Mouse (Mus musculus): Measurements from ENCODE around the gene Wnt5a.

Gene Wnt5a

DNA sequence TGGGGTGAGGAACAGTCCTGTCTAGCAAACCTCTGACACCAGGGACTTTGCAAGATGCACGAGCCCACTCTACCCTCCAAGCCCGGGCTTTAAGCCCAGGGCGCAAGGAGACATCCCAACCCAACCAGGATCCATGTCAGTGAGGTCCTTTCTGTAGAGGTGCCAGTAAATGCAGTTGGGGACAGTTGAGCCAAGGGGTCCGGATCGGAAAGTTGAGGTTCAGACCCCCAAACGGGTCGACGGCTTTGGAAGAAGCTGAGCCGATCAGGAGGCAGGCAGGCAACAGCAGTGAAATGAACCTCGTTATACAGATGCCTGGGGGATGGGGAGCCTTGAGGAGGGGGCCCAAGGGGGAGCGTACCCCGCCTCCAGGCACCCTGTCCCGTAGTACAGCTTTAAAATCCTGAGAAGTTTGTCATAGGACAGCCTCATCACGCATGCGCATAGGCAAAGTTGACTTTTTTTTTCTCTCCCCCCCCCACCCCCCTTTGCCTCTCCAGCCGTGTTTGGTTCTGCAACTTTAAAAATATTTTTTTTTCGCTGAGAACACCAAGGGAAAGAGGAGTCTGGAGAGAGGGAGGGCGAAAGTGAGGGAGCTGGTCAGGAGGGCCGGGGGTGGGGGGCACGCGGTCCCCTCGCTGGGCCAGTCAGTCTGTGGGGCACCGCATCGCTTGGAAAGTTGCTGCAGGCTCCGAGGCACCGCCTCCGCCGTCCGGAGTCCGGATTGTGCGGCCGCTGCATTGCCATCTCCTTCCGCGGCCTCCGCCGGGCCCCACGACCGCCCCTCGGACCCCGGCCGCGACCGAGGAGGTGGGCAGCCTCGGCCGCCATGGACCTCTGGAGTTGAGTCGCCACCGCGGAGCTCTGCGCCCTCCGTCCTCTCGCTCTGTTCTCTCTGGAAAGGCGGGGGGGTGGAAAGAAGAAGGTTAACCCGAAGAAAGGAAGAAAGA is at the start of gene Wnt5a:
TSS of gene Wnt5a (plus strand) at position 650 of the 950 bp plus-strand sequence.
- peak; percentile 73 for DNase-seq (ENCODE audit: low spot score)

DNA sequence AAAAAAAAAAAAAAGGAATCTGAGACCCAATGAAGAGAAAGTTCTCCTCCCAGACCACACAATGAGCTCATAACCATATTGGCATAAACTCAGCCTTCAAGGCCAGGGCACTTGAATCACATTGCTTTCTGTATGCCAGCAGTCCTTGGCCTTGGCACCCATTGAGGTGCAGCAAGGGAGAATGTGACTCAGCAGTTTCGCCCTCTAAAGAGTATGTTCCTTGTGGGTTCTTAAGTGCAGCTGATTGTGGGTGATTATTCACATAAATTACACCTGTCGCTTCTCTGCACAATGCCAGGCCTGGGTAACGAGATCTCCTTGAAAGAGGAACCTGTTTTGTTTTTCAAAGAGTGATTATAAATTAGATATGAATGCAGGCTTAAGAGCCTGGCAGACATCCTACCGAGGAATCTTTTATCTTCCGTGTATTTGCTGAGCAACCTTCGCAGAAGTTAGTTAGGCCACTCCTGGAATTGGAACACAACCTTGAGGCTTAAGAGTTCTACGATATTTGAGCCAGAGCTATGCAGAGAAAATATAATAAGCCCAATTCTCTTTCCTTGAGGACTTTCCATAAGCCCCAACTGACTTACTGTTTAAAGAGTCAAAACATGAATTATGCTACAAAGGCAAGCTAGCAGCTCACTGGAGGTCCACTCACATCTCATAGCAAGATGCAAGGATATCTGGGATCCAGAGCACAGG is 48.0 kb upstream of the Wnt5a start:
- DNase-seq (ENCODE audit: low spot score) = no peak

DNA sequence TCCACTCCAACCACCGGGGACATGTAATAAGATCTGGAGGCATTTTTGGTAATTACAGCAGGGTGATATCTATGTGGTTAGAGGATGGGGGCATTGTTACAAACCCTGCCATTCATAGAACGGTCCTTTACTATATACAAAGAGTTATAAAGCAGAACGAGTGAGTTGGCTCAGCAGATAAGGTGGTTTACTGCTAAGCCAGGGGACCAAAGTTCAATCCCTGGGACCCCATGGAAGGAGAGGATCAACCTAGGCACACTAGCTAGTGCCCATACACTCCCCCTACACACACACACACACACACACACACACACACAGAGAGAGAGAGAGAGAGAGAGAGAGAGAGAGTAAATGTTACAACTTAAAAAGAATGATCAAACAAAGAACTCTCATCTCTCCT is 47.1 kb upstream of the Wnt5a start:
- DNase-seq (ENCODE audit: low spot score) = no peak

DNA sequence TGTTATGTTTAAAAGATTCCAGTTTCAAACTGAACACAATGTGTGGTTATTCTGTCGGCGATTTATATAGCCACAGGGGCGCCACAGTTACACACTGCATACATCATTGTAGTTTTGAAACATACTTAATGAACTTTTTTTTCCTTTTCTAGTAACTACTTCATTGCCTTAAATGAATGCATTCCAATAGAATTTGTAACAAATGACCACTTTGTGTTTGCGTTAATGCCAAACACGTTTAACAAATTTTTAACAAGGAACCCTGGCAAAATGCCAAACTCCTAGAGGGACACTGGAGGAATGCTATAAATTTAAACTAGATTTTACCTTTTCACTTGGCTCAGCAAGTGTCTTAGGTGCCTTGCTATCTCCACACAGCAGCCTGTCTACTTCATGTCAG is 36.6 kb upstream of the Wnt5a start:
- no peak for DNase-seq (ENCODE audit: low spot score)

DNA sequence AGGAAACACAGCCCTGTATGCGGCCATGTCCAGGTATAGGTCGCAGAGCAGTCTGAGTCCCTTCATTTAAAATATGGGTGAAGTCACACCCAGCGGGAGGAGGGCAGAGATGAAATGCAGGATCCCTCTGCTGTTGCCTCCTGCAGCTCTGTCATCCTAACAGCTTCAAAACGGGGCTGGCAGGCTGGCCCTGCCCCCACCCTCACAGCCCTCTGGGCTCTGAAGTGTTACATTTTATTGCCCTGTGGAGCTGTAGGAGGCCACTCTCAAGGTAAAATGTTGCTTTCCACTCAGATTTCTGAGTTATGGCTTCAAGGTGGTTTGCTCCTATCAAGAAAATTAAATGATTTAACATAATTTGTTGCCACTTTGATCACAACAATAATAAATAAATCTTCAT is 34.9 kb upstream of the Wnt5a start:
- DNase-seq (ENCODE audit: low spot score) = peak; percentile 62

DNA sequence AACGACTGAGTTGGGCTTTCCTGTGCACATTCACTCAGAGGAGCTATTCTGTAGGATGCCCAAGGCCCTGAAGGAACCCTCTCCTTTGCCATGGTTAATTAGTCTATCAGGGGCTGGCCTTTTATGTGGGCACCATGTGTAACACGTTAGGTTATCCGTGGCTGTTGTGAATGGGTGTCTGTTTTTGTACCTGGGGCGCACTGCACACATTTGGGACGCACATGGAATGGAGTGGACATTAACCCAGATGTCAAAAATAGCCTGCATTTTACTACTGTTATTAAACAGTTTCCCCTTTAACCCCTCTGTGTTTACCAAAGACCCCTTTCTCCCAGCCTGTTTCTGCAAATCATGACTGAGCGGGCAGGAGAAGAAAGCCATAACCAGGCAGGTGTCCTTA is 34.3 kb upstream of the Wnt5a start:
- no peak for DNase-seq (ENCODE audit: low spot score)

DNA sequence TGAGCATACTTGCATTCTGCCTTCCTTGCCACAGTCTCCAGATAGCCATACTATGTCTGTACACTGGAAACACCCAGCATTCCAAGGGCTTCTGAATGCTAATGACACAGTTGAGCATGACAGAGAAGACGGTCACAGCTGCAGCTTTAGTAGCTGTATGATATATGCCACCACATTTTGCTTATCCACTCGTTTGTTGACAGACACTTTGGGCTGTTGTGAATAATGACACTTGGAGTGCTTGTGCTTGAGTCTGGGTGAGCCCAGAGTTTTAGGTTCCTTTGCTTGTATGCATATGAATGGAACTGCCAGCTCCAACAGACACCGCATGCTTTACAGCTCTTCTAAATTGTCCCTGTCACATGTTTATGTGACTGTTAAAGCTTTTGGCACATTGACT is 29.5 kb upstream of the Wnt5a start:
- DNase-seq (ENCODE audit: low spot score) = no peak

DNA sequence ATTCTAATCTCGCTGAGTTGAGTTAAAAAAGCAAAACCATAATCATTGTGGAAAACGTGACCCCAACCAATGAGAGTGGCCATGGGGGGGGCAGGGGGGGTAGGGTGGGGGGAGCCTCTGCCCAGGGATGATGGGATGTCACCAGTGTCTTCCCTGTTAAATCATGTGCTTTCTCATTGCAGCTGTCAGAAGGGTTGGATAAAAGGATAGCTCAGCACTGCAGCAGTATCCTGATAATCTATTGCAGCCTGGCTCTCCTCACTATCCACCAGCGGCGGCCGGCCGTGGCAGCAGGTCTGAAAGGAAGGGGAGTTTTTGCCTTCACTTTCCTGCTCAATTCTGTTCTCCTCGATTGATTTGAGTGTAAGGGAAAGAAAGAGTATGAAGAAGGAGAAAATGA is 29.1 kb upstream of the Wnt5a start:
- no peak for DNase-seq (ENCODE audit: low spot score)

DNA sequence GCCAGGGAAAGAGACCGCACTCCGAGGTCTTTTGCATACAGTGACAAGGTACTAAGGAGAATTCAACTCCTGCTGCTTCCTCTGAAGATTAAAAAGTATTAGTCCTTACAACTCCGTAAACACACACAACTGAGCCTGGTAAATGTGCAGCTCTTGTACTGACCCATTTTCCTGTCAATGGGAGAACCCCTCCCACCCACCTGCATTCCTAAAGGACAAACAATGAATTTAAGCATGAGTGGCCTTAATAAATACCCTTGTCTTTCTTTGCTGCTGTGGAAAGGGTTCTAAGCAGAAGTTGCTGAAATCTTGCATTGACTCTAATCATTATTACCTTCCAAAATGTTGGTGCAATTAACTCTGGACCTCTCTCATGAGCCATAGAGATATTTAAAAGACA is 27.8 kb upstream of the Wnt5a start:
- no peak for DNase-seq (ENCODE audit: low spot score)

DNA sequence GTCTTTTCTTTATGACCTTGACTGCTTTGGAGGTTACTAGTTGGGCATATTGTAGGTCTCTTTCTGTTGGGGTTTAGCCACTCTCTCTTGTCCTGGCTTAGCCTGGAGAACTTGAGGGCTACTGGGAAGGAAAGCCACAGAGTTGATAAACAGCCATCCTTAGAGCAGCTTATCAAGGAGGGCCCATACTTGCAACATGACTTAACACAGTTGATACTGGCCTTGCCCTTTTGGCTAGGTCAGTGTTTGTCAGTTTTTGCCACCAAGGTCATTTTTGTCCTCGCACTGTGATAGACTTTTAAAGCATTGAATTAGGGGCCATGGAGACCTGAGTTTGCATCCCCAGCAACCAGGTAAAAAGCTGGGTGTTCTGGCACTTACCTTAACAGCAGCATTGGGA is 23.7 kb upstream of the Wnt5a start:
- DNase-seq (ENCODE audit: low spot score) = no peak

DNA sequence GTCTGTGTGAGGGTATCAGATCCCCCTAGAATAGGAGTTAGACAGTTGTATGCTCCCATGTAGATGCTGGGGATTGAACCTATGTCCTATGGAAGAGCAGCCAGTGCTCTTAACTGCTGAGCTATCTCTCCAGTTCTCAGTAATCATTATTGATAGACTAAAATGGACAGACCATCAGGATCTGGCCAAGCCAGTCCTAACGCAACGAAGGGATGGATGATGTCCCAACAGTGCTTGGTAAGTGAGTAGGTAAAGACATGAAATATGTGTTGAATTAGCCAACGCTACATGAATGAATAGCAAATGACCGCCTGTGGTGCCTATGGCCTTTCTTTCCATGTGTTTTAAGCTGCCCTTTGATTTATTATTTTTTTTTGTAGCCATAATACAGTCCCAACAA is 10.7 kb upstream of the Wnt5a start:
- DNase-seq (ENCODE audit: low spot score) = no peak

DNA sequence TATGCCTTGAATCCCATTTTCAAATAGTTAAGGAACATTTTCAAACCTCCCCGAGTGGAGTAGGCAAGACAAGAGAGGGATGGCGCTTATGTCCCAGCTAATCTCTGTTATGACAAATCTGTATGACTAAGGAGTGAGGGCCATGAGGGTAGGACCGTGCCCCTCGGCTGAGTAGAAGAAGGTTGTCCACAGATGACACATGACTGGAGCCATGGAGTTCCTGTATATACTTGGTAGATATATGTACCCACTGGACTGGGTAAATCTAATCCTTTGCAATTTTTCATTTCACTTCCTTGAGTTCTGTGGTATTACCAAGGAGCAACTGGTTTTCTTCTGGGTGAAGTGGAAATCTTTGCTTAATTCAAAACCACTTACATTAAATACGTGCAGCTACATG is 10.3 kb upstream of the Wnt5a start:
- DNase-seq (ENCODE audit: low spot score) = no peak

DNA sequence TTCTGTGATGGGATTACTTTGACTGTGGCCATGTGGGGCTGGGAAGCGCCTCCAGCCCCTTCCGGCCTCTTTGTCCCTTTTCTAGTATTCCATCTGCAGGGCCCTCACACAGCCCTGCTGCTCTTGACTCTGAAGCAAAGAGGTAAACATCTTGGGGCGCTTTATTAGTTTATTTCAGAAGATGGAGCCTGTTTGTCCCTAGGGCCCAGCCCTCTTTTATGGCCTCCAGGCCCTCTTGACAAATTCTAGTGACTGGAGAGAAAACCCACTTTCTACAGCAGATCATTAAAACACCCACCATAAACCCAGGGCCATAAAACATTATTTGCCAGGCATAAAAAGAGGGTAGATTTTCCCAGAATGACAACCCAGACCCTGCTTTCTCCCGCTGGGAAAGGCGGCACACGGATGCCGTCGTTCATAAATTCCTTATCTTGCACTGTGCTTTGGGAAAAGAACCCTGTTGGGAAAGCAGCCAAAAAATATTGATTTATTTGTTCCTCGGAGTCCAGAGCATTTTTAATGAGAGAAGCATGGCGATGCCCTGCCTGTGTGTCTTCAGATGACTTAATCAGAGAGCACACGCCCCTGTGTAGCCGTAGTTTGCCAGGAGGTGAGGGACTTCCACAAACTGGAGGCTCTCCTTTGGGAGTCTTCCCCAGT is 3.2 kb upstream of the Wnt5a start:
- DNase-seq (ENCODE audit: low spot score) = no peak

DNA sequence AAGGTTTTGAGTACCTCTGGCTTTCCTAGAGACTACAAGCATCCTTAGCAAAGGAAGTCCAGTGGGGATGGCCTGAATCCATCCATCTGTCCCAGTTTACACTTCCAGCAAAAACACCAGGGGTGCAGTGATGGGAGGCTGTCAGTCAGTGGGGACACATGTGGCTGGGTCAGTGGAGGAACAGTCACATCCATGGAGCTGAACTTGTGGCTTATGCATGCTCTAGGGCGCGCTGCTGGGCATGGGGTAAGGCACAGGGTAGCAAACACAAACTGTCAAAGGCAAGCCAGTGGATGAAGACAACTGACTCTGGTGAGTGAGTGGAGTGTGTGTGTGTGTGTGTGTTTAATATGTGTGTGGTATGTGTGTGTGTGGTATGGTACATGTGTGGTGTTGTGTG is 1.3 kb upstream of the Wnt5a start:
- DNase-seq (ENCODE audit: low spot score) = no peak

DNA sequence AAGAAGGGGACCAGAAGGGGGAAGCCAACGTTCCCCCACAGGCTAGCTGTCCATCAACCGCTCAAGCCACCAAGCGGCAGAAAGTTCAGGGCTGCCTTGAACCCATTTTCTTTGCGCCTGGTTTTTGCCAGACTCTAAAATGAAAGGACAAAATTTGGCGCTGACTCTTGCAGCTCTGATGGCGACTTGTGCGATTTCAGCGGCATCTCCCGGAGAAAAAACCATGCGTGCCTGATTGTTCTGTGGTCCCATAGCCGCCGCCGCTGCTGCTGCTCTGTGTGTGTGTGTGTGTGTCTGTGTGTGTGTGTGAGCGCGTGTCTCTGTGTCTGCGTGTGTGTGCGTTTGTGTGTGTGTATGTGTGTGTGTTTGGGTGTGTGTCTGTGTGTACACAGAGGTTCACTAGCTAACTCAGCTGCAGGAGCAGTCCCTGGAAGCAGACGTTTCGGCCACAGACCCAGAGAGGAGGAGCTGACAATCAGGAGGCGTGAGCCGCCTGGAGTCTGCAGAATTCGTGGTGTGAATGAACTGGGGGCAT is 568 bp downstream of the Wnt5a start:
- DNase-seq (ENCODE audit: low spot score) = peak; percentile 69

DNA sequence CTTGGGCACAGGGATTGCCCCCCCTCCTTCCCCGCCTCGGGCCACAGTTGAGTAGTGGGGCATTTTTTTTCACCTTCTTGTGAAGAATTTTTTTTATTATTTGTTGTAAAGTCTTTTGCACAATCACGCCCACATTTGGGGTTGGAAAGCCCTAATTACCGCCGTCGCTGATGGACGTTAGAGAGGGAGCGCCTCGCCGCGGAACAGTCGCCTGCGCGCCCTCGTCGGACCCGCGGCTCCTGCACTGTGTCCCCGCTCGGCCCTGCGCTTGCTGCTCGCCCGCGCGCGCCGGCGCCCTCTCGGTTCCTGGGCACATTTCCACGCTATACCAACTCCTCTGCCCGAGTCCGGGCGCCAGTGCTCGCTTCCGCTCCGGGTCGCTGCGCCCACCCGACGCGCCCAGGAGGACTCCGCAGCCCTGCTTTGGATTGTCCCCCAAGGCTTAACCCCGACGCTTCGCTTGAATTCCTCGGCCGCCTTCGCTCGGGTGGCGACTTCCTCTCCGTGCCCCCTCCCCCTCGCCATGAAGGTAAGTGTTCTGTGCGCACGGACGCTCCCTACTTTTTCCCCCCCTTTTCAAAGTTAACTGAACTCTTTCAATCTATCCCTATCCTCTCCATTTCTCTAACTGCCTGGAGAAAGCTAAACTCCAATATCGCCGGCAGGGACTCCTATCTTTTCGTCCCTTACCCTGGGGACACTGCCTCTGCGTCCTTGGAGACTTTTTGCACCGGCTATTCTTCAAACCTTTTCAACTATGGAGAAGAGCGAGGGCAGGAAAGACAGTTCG is 1.2 kb downstream of the Wnt5a start:
- DNase-seq (ENCODE audit: low spot score) = peak; percentile 68

DNA sequence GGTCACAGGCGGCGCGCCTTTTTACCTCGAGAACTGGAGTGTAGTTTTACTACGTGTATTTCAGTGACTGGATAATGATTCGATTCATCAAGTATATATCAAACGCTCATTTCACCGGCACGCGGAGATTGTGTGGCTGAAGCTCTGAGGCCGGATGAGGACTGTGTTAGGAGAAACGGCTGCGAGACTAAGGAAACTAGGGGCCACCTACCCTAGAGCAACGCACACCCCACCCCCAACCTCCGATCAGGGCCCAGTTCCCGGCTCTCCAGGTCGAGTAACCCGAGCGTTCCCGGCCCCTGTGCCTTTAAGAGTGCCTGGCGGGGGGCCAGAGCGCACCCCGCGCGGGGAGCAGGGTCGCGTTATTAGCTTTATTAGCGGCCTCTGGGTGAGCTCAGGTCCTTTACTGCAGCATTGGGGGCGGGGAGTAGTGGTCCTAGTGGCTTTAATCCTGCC is 1.9 kb downstream of the Wnt5a start:
- peak; percentile 80 for DNase-seq (ENCODE audit: low spot score)

DNA sequence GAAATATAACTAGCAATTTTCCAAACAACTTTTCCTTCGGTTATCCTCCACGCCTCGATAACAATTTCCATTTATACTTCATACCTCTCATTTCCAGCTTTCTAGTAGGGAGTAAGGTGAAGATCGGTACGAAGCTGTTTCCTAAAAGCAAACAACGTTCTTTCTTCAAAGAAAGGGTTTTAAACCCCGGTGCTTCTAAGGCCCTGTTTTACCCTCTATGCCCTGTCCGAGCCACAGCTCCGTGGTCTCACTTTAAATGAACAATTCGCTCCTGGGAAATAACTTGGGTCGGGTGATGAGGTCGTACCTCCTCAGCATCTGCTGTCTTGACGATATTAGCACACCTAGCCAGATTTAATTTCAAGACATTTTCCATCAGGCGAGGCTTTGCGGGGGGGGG is 2.5 kb downstream of the Wnt5a start:
- DNase-seq (ENCODE audit: low spot score) = no peak

DNA sequence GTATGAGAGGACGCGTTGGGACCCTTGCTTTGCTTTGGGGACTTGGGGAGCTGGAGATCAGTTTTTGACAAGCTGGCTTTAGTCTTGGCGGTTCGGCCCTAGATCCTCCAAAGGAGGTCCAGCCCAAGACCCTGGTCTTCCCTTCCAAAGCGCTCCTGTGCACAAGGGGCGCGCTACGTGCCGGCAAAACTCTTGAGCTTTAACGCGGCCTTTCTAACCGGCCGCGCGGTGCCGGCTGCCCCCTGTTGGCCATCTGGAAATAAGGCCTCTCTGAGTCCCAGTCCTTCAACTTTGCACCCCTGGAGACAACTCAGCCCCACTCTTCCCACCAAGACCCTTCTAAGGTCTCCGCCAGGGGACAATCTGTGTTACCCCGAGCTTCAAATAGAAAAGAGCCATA is 2.9 kb downstream of the Wnt5a start:
- peak; percentile 85 for DNase-seq (ENCODE audit: low spot score)

DNA sequence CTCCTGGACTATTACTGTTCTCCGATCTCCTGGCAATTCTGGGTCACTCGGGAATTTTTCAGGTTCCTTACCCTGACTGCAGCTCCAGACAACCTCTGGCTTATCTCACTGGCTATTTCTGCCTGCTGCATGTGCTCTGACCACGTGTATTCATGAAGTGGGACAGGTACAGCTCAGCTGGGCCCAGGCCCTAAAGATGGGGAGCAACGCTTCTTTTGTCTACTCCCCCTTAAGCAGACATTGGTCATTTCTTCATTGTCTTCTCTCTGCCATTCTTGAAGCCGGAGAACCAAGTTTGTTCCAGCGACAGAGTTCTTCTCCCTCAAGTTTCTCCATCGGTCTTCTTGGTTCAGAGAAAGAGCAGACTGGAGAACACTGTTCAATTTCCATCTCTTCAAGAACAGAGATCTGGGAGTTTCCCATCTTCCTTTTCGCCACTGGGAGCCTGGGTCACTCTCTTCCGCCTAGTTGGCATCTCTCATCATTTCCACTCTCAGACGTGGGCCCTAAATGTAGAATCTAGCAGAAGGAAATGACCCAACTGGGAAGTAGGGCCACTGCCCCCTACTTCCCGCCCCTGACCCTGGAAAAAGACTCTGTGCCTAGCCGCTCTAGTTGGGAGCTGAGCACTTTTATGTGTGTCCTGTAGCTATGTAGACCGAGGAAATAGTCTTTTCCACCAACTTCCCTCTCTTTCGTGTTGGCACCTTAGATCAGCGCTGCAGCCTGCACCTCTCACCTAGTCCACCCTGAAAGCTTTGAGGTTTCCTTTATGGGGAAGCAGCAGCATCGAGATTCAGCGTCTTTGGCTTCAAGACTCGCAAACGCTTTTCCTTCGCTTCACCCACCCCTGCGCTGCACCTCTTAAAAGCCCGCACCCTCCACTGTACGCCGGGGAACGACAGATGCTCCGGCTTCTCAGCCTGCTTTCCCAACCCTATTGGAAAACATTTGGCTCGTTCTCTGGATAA is 4.0 kb downstream of the Wnt5a start:
- no peak for DNase-seq (ENCODE audit: low spot score)

Measured in testis, postnatal 10 days (tissue).